Mouse (Mus musculus) layer of hippocampus, adult 11-12 months (tissue): Measurements from ENCODE around the gene Grid2ip.
"Not testable (repeated sequence)": the region's sequence is repeated elsewhere in the genome, so short reads cannot be mapped to it uniquely, and the experiment has no call there.

Experiments
- DNase-seq: peaks from one replicate; pipeline ENCODE4 v3.0.0; 2022; ENCODE audit warnings: low spot score

Gene Grid2ip

GRCm38 (mm10) chr5:143363678-143364615 is 6.8 kb downstream of the Grid2ip start:
- no peak for DNase-seq

- no peak for DNase-seq
These were observed 10.8 kb downstream of the Grid2ip start for GRCm38 (mm10) chr5:143367931-143368330.

GRCm38 (mm10) chr5:143369611-143370255 is 12.6 kb downstream of the Grid2ip start:
- no peak for DNase-seq

GRCm38 (mm10) chr5:143370416-143371145 is 13.4 kb downstream of the Grid2ip start:
- DNase-seq: no peak

- DNase-seq: no peak
These were observed 14.0 kb downstream of the Grid2ip start for GRCm38 (mm10) chr5:143371146-143371510.

- no peak for DNase-seq
These were observed 15.7 kb downstream of the Grid2ip start for GRCm38 (mm10) chr5:143372818-143373217.

GRCm38 (mm10) chr5:143375242-143375641 is 18.1 kb downstream of the Grid2ip start:
- DNase-seq: peak; percentile 51

GRCm38 (mm10) chr5:143376156-143376555 is 19.0 kb downstream of the Grid2ip start:
- DNase-seq: no peak

GRCm38 (mm10) chr5:143386797-143387621 is 29.9 kb downstream of the Grid2ip start:
- no peak for DNase-seq

- no peak for DNase-seq
These were observed 37.0 kb downstream of the Grid2ip start for GRCm38 (mm10) chr5:143394184-143394583.

- DNase-seq: not testable (repeated sequence)
These were observed 37.8 kb downstream of the Grid2ip start for GRCm38 (mm10) chr5:143394966-143395365.

GRCm38 (mm10) chr5:143395649-143396048 is 38.5 kb downstream of the Grid2ip start:
- DNase-seq: no peak

GRCm38 (mm10) chr5:143400501-143400900 is 43.4 kb downstream of the Grid2ip start:
- no peak for DNase-seq

GRCm38 (mm10) chr5:143401556-143401955 is 44.4 kb downstream of the Grid2ip start:
- DNase-seq: no peak

- DNase-seq: peak; percentile 89
These were observed 46.3 kb downstream of the Grid2ip start, which contains the start of gene Kdelr2 for GRCm38 (mm10) chr5:143403221-143404147. Kdelr2 (plus strand) TSS chr5:143403838.

GRCm38 (mm10) chr5:143404148-143404930 is 47.2 kb downstream of the Grid2ip start:
- DNase-seq: no peak

- DNase-seq: no peak
These were observed 48.1 kb downstream of the Grid2ip start for GRCm38 (mm10) chr5:143405200-143405599.

- DNase-seq: no peak
These were observed 49.4 kb downstream of the Grid2ip start for GRCm38 (mm10) chr5:143406548-143406947.

GRCm38 (mm10) chr5:143409239-143409638 is 52.1 kb downstream of the Grid2ip start:
- no peak for DNase-seq
